Mouse (Mus musculus) C3H10T1/2 (cell line): ENCODE results near the gene B3gnt5. TPM values are rescaled to one million over a fixed set of nuclear protein-coding genes. Genes with fewer than 3 reads are reported as not detected.

Experiments used
- polyA plus RNA-seq, 2 experiments: library from polyadenylated mRNA; unstranded; fragments of >200 nt; fragmentation: generic; extraction: Trizol; gene quantifications; one replicate each; pipeline ENCODE4 v1.2.1; 2012; ENCODE audit warnings: missing spikeins in 2 of 2

B3gnt5 gene
- not detected for polyA plus RNA-seq

DNA sequence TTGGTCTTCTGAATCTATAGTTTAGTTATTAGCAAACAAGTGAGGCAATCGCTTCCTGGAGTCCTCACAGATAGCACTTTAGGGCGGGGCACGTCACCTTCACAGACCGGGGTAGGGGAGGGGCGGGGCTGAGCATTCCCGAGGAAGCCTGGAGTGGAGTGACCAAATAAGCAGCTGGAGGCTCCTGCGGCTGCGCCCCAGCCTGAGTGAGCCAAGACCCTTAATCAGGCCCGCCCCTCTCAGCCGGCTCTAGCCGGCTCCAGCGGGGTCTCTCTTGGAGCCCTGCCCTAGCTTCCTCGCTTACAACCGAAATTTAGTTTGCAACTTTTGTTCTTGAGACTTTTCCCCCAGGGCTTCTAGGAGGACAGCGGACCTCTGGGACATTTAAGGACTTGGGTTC, at the start of gene B3gnt5:
TSS of gene B3gnt5 (plus strand) at position 135 of the 400 bp plus-strand sequence.

Other genes starting within 250 kb of the B3gnt5 start
- gene Olfr167, start 237.9 kb upstream of the B3gnt5 start, polyA plus RNA-seq = not detected
- gene Olfr168, start 224.7 kb upstream of the B3gnt5 start, polyA plus RNA-seq = not detected
- gene Olfr169, start 188.4 kb upstream of the B3gnt5 start, polyA plus RNA-seq = not detected
- gene Olfr170, start 148.3 kb upstream of the B3gnt5 start, polyA plus RNA-seq = not detected
- not detected for gene Olfr171, start 130.3 kb upstream of the B3gnt5 start, polyA plus RNA-seq
- not detected for gene Lamp3, start 53.8 kb upstream of the B3gnt5 start, polyA plus RNA-seq
- not detected for gene Klhl6, start 222.8 kb downstream of the B3gnt5 start, polyA plus RNA-seq